Mouse (Mus musculus) heart, embryonic 13.5 days (tissue): ENCODE data around the gene Srp54a. TPM values are rescaled to one million over a fixed set of nuclear protein-coding genes. Genes with fewer than 3 reads are reported as not detected.
"Not testable (repeated sequence)": the region's sequence is repeated elsewhere in the genome, so short reads cannot be mapped to it uniquely, and the experiment has no call there.

ENCODE experiments used
- ATAC-seq: fragments of 200-750 bp; cut with Nextera tagmentation; 2 replicates; pipeline ENCODE4 v1.8.0; 2017; ENCODE audit warnings: moderate TSS enrichment; ENCODE audit not compliant: insufficient number of reproducible peaks, low FRiP score, low TSS enrichment; ENCODE audit errors: extremely low read depth
- H3K27ac ChIP-seq: fragments of 300-500 bp; sonication (generic); replicated peaks from 2 replicates; pipeline ENCODE4 v1.5.1; 2015; ENCODE audit warnings: moderate library complexity, mild to moderate bottlenecking, inconsistent platforms
- H3K27me3 ChIP-seq: fragments of 300-500 bp; sonication (generic); replicated peaks from 2 replicates; pipeline ENCODE4 v1.6.1; 2015; ENCODE audit warnings: mild to moderate bottlenecking, inconsistent platforms
- H3K36me3 ChIP-seq: fragments of 300-500 bp; sonication (generic); 2 replicates; pipeline ENCODE4 v1.6.1; 2015; ENCODE audit warnings: mild to moderate bottlenecking, inconsistent platforms
- H3K4me1 ChIP-seq: fragments of 300-500 bp; sonication (generic); 2 replicates; pipeline ENCODE4 v1.6.1; 2015; ENCODE audit warnings: inconsistent platforms
- H3K4me2 ChIP-seq: fragments of 300-500 bp; sonication (generic); 2 replicates; pipeline ENCODE4 v1.6.1; 2015; ENCODE audit warnings: inconsistent platforms, mild to moderate bottlenecking, moderate library complexity
- H3K4me3 ChIP-seq: fragments of 300-500 bp; sonication (generic); 2 replicates; pipeline ENCODE4 v1.5.1; 2015; ENCODE audit warnings: moderate library complexity, mild to moderate bottlenecking, inconsistent platforms
- H3K9ac ChIP-seq: fragments of 300-500 bp; sonication (generic); 2 replicates; pipeline ENCODE4 v1.6.1; 2015; ENCODE audit warnings: inconsistent platforms, mild to moderate bottlenecking, moderate library complexity
- H3K9me3 ChIP-seq: fragments of 300-500 bp; sonication (generic); 2 replicates; pipeline ENCODE4 v1.6.1; 2016; ENCODE audit warnings: inconsistent platforms
- WGBS: fragments of 180-500 bp; shearing (Covaris S2); methylation state at CpG from one replicate; pipeline ENCODE4 v1.1.7; 2015; ENCODE audit warnings: mixed read lengths; 5-methylcytosine and 5-hydroxymethylcytosine counted together
- polyA plus RNA-seq: library from polyadenylated mRNA; unstranded; fragments of >200 nt; fragmentation: Nextera tagmentation; extraction: Ambion mirVana; gene quantifications from 2 replicates; pipeline ENCODE4 v1.2.1, GENCODE M21; 2015

The Srp54a gene
- polyA plus RNA-seq, 1 experiment from 2014 or later, result 101 TPM

DNA sequence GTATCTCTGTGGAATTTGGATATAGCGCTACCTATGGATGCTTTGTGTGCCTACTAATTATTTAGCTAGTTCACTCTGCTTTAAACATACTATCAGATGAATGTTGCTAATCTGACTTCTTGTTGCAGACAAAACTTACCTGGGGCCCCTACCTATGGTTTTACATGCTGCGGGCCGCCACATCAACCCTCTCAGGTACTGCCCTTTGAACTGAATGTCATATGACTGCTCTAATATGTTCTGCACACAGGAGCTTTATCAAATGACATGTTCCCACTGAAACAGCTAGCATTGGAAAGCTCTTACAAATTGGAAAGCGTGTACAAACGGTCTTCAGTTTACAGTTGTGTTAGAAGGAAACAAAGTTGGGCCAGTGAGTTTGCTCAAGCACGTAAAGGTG, 55.5 kb downstream of the Srp54a start:
- H3K4me2 ChIP-seq, H3K27ac ChIP-seq, H3K9ac ChIP-seq, H3K4me1 ChIP-seq, H3K9me3 ChIP-seq, H3K4me3 ChIP-seq, H3K36me3 ChIP-seq, H3K27me3 ChIP-seq, ATAC-seq: not testable (repeated sequence)
- no CpG with 5 or more reads among the region's 6 CpGs for WGBS

DNA sequence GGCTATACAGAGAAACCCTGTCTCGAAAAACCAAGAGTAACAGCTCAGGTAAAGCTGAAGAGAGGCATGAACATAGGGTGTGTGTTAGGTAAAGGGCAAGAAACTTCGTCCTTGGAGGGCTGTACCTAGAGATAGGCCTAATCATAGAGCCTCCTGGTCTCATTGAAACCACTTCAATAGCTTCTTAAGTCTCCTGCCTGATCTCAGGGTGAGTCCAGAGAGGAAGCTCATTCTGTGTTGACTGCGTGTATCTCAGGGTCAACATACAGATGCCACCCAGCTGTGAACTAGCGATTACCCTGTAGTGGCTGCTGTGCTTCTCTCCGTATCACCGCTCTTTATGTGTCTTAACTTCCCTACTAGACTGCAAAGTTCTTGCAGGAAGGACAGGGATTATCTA, 57.8 kb downstream of the Srp54a start:
- not testable (repeated sequence) for H3K9ac ChIP-seq, H3K36me3 ChIP-seq, H3K27ac ChIP-seq, H3K9me3 ChIP-seq, H3K4me1 ChIP-seq, H3K4me3 ChIP-seq, H3K27me3 ChIP-seq, H3K4me2 ChIP-seq, ATAC-seq
- WGBS, result no CpG with 5 or more reads among the region's 6 CpGs

DNA sequence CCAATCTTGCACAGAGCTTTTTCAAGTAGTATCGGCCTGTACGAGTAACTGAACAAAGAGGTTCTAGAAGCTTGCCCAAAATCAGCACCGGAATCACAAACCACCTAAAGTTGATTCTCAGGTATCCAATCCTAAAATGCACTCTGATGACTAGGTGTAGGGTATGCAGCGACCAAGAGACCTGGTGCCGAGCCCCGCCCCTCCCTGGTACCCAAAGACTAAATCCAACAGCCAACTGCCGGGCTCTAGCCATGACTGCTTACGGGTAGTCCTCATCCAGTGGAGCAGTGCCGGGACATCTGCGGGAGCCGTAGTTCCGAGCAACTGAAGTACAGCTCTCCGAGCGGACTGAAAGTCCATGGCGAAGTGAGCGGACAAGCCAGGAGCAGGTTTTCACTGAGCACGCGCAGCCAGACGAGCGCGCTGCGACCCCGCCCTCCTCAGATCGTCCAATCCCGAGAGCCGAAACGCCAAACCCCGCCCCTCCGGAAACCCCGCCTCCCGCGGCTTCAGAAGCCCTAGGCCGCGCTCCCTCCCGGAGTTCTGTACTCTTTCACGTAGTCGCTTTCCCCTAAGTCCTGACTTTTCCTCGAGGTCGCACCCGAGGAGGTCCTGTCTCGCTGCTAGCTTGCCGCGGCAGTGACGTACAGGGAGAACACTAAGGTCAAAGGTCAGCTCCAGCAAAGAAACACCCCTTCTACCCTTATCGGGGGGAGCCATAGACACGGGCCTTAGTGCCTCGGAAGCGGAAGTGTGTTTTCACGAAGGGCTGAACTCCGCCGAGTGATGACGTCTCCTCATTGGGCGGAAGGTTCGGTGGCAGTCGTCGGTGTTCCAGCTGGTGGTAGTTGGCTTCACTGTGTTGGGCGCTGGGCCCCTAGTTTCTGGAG, 74.7 kb downstream of the Srp54a start, which contains the start of gene Srp54b:
Gene Srp54b, plus strand, starts transcription at position 546 of the 890 bp plus-strand sequence.
- no CpG with 5 or more reads among the region's 57 CpGs for WGBS
- H3K4me3 ChIP-seq, result peak within 1 kb of the TSS; percentile 41

DNA sequence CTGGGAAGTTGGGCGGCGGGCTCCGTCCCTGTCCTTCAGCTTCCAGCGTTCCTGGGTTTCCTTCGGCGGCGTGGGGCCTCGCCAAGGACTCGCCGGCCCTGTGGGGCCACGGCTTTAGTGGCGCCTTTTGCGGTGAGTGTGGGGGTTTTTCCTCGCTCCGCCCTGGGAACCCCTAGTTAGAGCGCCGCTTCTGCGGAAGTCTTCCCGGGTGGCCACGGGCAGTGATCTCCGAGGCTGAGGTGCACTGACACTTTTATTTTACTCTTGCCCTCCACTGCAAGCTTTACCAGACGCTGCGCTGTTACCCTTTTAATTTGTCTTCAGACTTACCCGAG, 75.4 kb downstream of the Srp54a start:
- peak; percentile 21; the same call in 1 of the 2 replicates for ATAC-seq
- not testable (repeated sequence) for H3K9ac ChIP-seq, H3K36me3 ChIP-seq, H3K4me2 ChIP-seq, H3K9me3 ChIP-seq, H3K27me3 ChIP-seq, H3K4me1 ChIP-seq, H3K27ac ChIP-seq
- H3K4me3 ChIP-seq, result peak overlapping the region; percentile 41
- WGBS, result 0% methylated on average over 12 of the region's 24 CpGs

More for the DNA sequence above, 74.7 kb downstream of the Srp54a start, which contains the start of gene Srp54b:
- H3K27ac ChIP-seq, H3K27me3 ChIP-seq, H3K9me3 ChIP-seq, H3K9ac ChIP-seq, H3K4me2 ChIP-seq, H3K36me3 ChIP-seq, H3K4me1 ChIP-seq: not testable (repeated sequence)
- ATAC-seq, result peak; percentile 96

Other genes starting within 250 kb of the Srp54a start
- gene Cfl2, start 217.4 kb upstream of the Srp54a start, polyA plus RNA-seq, result 416 and 457 TPM in 2 replicates
- gene Gm20403, start 93.7 kb upstream of the Srp54a start, polyA plus RNA-seq, result not detected in 2 replicates
- gene Baz1a, start 65.9 kb upstream of the Srp54a start, polyA plus RNA-seq, result 12.8 and 15.8 TPM in 2 replicates
- gene 2700097O09Rik, start 152 bp upstream of the Srp54a start, polyA plus RNA-seq, result 25.3 and 30.6 TPM in 2 replicates
- gene Fam177a, start 44.2 kb downstream of the Srp54a start, polyA plus RNA-seq, result 16.3 and 18.6 TPM in 2 replicates
- gene Srp54b, start 74.8 kb downstream of the Srp54a start, polyA plus RNA-seq, result 38.1 and 43.2 TPM in 2 replicates
- gene 1700047I17Rik2, start 119.3 kb downstream of the Srp54a start, polyA plus RNA-seq, result not detected in 2 replicates
- gene Srp54c, start 149.9 kb downstream of the Srp54a start, polyA plus RNA-seq, result 45.8 and 53.5 TPM in 2 replicates
- gene 1110008L16Rik, start 219.3 kb downstream of the Srp54a start, polyA plus RNA-seq, result 9.8 and 10.3 TPM in 2 replicates
- gene Ppp2r3c, start 222.7 kb downstream of the Srp54a start, polyA plus RNA-seq, result 9.5 and 10.1 TPM in 2 replicates